Mouse (Mus musculus) liver, embryonic 14.5 days (tissue): ENCODE measurements around the gene Kank3. TPM values are rescaled to one million over a fixed set of nuclear protein-coding genes. Genes with fewer than 3 reads are reported as not detected.

Source experiments
- ATAC-seq: fragments of 200-750 bp; cut with Nextera tagmentation; 2 replicates; pipeline ENCODE4 v1.8.0; 2017; ENCODE audit warnings: moderate number of reproducible peaks, mild to moderate bottlenecking, moderate library complexity; ENCODE audit not compliant: insufficient read depth
- DNase-seq, 3 experiments: peaks; one replicate each; pipeline ENCODE4 v3.0.0-alpha.2; 2012 to 2013; ENCODE audit warnings: low read depth in 3 of 3, low spot score in 3 of 3
- H3K27ac ChIP-seq: fragments of 300-500 bp; sonication (generic); 2 replicates; pipeline ENCODE4 v1.5.1; 2014; ENCODE audit warnings: moderate library complexity, mild to moderate bottlenecking, control low read depth, inconsistent platforms
- H3K27me3 ChIP-seq: fragments of 300-500 bp; sonication (generic); 2 replicates; pipeline ENCODE4 v1.6.1; 2014; ENCODE audit warnings: mild to moderate bottlenecking, low read length, moderate library complexity; ENCODE audit not compliant: control insufficient read depth, insufficient read depth
- H3K36me3 ChIP-seq: fragments of 300-500 bp; sonication (generic); replicated peaks from 2 replicates; pipeline ENCODE4 v1.6.1; 2014; ENCODE audit warnings: low read depth; ENCODE audit not compliant: control insufficient read depth, insufficient read depth
- H3K4me1 ChIP-seq, 2 experiments: fragments of 200-500 bp in 1 of 2; fragments of 300-500 bp in 1 of 2; sonication (generic) in 1 of 2; replicated peaks; 2 replicates each; pipeline ENCODE4 v1.6.1; 2012 to 2014; ENCODE audit warnings: antibody characterized with exemption in 1 of 2, inconsistent platforms in 1 of 2, low read length in 1 of 2; ENCODE audit not compliant: control insufficient read depth in 2 of 2, insufficient read depth in 2 of 2
- H3K4me2 ChIP-seq: fragments of 300-500 bp; sonication (generic); 2 replicates; pipeline ENCODE4 v1.6.1; 2014; ENCODE audit warnings: low read depth, mild to moderate bottlenecking, control low read depth, moderate library complexity
- H3K4me3 ChIP-seq, 2 experiments: fragments of 200-500 bp in 1 of 2; fragments of 300-500 bp in 1 of 2; sonication (generic) in 1 of 2; 2 replicates each; pipeline ENCODE4 v1.5.1; 2012 to 2014; ENCODE audit warnings: low read depth in 2 of 2, low read length in 2 of 2, mild to moderate bottlenecking in 2 of 2, control low read depth in 1 of 2, inconsistent platforms in 1 of 2, moderate library complexity in 1 of 2; ENCODE audit not compliant: insufficient read depth in 1 of 2
- H3K9ac ChIP-seq: fragments of 300-500 bp; sonication (generic); replicated peaks from 2 replicates; pipeline ENCODE4 v1.6.1; 2014; ENCODE audit warnings: mild to moderate bottlenecking, control low read depth, moderate library complexity
- H3K9me3 ChIP-seq: fragments of 300-500 bp; sonication (generic); 2 replicates; pipeline ENCODE4 v1.6.1; 2016; ENCODE audit warnings: low read length, mixed read lengths; ENCODE audit not compliant: control insufficient read depth
- CTCF ChIP-seq: IDR thresholded peaks from 2 replicates; pipeline ENCODE4 v1.5.1; 2016; ENCODE audit warnings: antibody characterized with exemption, low read depth, control low read depth
- EP300 ChIP-seq: IDR thresholded peaks from 2 replicates; pipeline ENCODE4 v1.6.1; 2016; ENCODE audit warnings: antibody characterized with exemption, low read depth
- WGBS: fragments of 180-500 bp; shearing (Covaris S2); extraction: QIAGEN DNeasy Blood & Tissue Kit; methylation state at CpG from one replicate; pipeline ENCODE4 v1.1.7; 2014; ENCODE audit not compliant: insufficient replicate concordance; 5-methylcytosine and 5-hydroxymethylcytosine counted together
- polyA plus RNA-seq, 2 experiments: library from polyadenylated mRNA; depleted of rRNA in 1 of 2; stranded (reverse) in 1 of 2; unstranded in 1 of 2; fragments of >200 nt; fragmentation: Nextera tagmentation in 1 of 2; extraction: Ambion mirVana in 1 of 2; gene quantifications; 2 replicates each; pipeline versions ENCODE4 v1.2.1 to v1.2.3; 2012 to 2014

Gene Kank3
- polyA plus RNA-seq, 2 experiments: 7.3 to 7.6 TPM

- 4% methylated on average over 3 of the region's 3 CpGs for WGBS
- Histone ChIP-seq H3K27ac (no peak overlapping the region), H3K27me3 (no peaks in the 10 kb centered on the region), H3K9ac (no peak overlapping the region), H3K4me1 (peaks cover 7 to 19% of the 10 kb centered on the region in 2 experiments), H3K9me3 (no peaks in the 10 kb centered on the region), H3K4me2 (no peak overlapping the region), H3K36me3 (peaks cover 29% of the 10 kb centered on the region), H3K4me3 (no peak overlapping the region)
- ATAC-seq: no peak
- peak; percentile 59 to 68 (median 65) for DNase-seq
- TF ChIP-seq CTCF (peak; percentile 92), EP300 (no peak)
Observed at GRCm38 (mm10) chr17:33826850-33827249, 16.5 kb downstream of the Kank3 start.

GRCm38 (mm10) chr17:33828892-33829291 lies 18.6 kb downstream of the Kank3 start:
- ATAC-seq (no peak), DNase-seq (no peak)
- H3K36me3 ChIP-seq: peaks cover 22% of the 10 kb centered on the region
- no peak overlapping the region for H3K9ac ChIP-seq
- 73% methylated on average over 2 of the region's 2 CpGs for WGBS
- no peaks in the 10 kb centered on the region for H3K27me3 ChIP-seq
- no peak overlapping the region for H3K4me2 ChIP-seq
- peaks cover 7 to 12% of the 10 kb centered on the region in 2 experiments for H3K4me1 ChIP-seq
- no peak overlapping the region for H3K27ac ChIP-seq
- no peaks in the 10 kb centered on the region for H3K9me3 ChIP-seq
- no peak for TF ChIP-seq CTCF
- no peak for TF ChIP-seq EP300
- H3K4me3 ChIP-seq: no peak overlapping the region

- peaks cover 23% of the 10 kb centered on the region for H3K36me3 ChIP-seq
- 87% methylated on average over 10 of the region's 10 CpGs for WGBS
- TF ChIP-seq CTCF (no peak), EP300 (no peak)
- no peak overlapping the region for H3K4me3 ChIP-seq
- H3K4me1 ChIP-seq: peaks cover 7 to 12% of the 10 kb centered on the region in 2 experiments
- ATAC-seq (no peak), DNase-seq (no peak)
- no peak overlapping the region for H3K27ac ChIP-seq
- H3K27me3 ChIP-seq: no peaks in the 10 kb centered on the region
- no peak overlapping the region for H3K4me2 ChIP-seq
- no peaks in the 10 kb centered on the region for H3K9me3 ChIP-seq
- no peak overlapping the region for H3K9ac ChIP-seq
Observed at GRCm38 (mm10) chr17:33829561-33829960, 19.2 kb downstream of the Kank3 start.

GRCm38 (mm10) chr17:33842966-33843795 lies 32.9 kb downstream of the Kank3 start, which contains the start of gene Cd320:
Gene Cd320, plus strand, starts transcription at chr17:33843091.
- Histone ChIP-seq H3K9me3 (no peaks in the 10 kb centered on the region), H3K9ac (peak within 1 kb of the TSS; percentile 63), H3K36me3 (peaks cover 1% of the 10 kb centered on the region), H3K4me3 (peak within 1 kb of the TSS; percentile 75 to 94), H3K4me1 (peaks cover 4 to 8% of the 10 kb centered on the region in 2 experiments), H3K27ac (no peak within 1 kb of the TSS), H3K27me3 (no peaks in the 10 kb centered on the region), H3K4me2 (peak within 1 kb of the TSS; percentile 93)
- DNase-seq: peak; percentile 78 to 80 (median 79)
- TF ChIP-seq EP300 (no peak), CTCF (no peak)
- ATAC-seq: peak; percentile 88
- WGBS: under 1% methylated on average over 45 of the region's 45 CpGs

- no peak overlapping the region; a peak in 1 of 4 replicates for H3K4me3 ChIP-seq
- TF ChIP-seq CTCF (no peak), EP300 (no peak)
- H3K4me2 ChIP-seq: peak overlapping the region; percentile 93; the same call in 1 of the 2 replicates
- H3K36me3 ChIP-seq: no peaks in the 10 kb centered on the region
- H3K27ac ChIP-seq: no peak overlapping the region
- DNase-seq (no peak), ATAC-seq (no peak)
- H3K27me3 ChIP-seq: no peaks in the 10 kb centered on the region
- H3K9ac ChIP-seq: no peak overlapping the region
- 68% methylated on average over 1 of the region's 1 CpGs for WGBS
- H3K9me3 ChIP-seq: no peaks in the 10 kb centered on the region
- H3K4me1 ChIP-seq: peaks cover 4 to 8% of the 10 kb centered on the region in 2 experiments
Observed at GRCm38 (mm10) chr17:33844196-33844595, 33.9 kb downstream of the Kank3 start.
